Mouse (Mus musculus) stomach, postnatal 0 days (tissue): ENCODE results near the gene Sntg2.

Experiments
- CTCF ChIP-seq: IDR thresholded peaks from 2 replicates; pipeline ENCODE4 v1.5.1; 2016; ENCODE audit warnings: antibody characterized with exemption, low read depth, mild to moderate bottlenecking, moderate library complexity
- EP300 ChIP-seq: optimal IDR thresholded peaks from 2 replicates; pipeline ENCODE3; 2016; ENCODE audit warnings: antibody characterized with exemption

GRCm38 (mm10) chr12:30164538-30164937, 208.6 kb downstream of the Sntg2 start:
- TF ChIP-seq CTCF (no peak), EP300 (no peak)
